In the genomic region with DNA sequence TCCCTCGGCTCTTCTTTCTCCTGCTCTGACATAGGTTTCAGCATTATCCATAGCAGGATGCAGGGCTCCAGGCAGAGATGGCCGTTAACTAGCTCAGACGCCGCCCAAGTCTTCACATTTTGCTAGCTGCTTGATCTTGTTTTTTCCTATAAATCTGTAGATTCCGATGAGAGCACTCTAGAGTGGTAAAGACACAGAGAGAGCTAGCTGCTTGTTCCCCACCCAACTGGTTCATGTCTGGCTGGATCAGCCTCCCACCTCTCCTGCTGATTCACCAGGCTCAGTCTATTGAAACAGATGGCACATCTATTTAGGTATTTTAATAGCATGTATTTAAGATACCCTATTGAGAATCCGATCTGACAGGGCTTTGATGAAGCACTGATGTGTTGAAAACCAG, we compare ENCODE assay signal across 16 mouse cellular contexts. TPM values are rescaled to one million over a fixed set of nuclear protein-coding genes. Genes with fewer than 3 reads are reported as not detected.
DNase-seq lines count a peak whose midpoint lies in the region; ATAC-seq and TF ChIP-seq lines count a peak whose summit lies in the region.
"Had no signal": no experiment of that assay in that cellular context is flagged by ENCODE, and none has a peak within 500 bp of the region (broad histone marks: within the 10 kb centered on the region; RNA-seq: fewer than 3 reads in every experiment).

No protein-coding gene starts in this region.

- H3K9ac ChIP-seq in forebrain, embryonic 14.5 days (ENCODE audit: low read length), result no peak overlapping the region
- H3K9ac ChIP-seq in forebrain, embryonic 12.5 days, result no peak overlapping the region
- no peak overlapping the region for H3K9ac ChIP-seq in midbrain, postnatal 0 days (replicated peaks; ENCODE audit: low read length, poor library complexity, severe bottlenecking)
- H3K9ac ChIP-seq: limb, embryonic 13.5 days; liver, postnatal 0 days; neural tube, embryonic 15.5 days had no signal

- H3K36me3 ChIP-seq in forebrain, embryonic 14.5 days (ENCODE audit: control insufficient read depth, insufficient read depth, low read length), result no peaks in the 10 kb centered on the region
- no peaks in the 10 kb centered on the region for H3K36me3 ChIP-seq in forebrain, embryonic 12.5 days (replicated peaks)
- H3K36me3 ChIP-seq in midbrain, postnatal 0 days (ENCODE audit: insufficient read depth, low read length), result no peaks in the 10 kb centered on the region
- H3K36me3 ChIP-seq: limb, embryonic 13.5 days; neural tube, embryonic 15.5 days had no signal

- ATAC-seq in forebrain, embryonic 14.5 days, result no peak
- no peak for ATAC-seq in forebrain, embryonic 12.5 days (ENCODE audit: low FRiP score)
- ATAC-seq in midbrain, postnatal 0 days (ENCODE audit: low FRiP score), result no peak
- ATAC-seq: intestine, embryonic 16.5 days; liver, postnatal 0 days had no signal

- no peaks in the 10 kb centered on the region for H3K9me3 ChIP-seq in forebrain, embryonic 14.5 days (replicated peaks; ENCODE audit: control insufficient read depth, low read length)
- no peaks in the 10 kb centered on the region for H3K9me3 ChIP-seq in forebrain, embryonic 12.5 days
- H3K9me3 ChIP-seq in midbrain, postnatal 0 days (ENCODE audit: low read length), result no peaks in the 10 kb centered on the region
- H3K9me3 ChIP-seq: limb, embryonic 13.5 days; neural tube, embryonic 15.5 days had no signal

- WGBS in forebrain, embryonic 14.5 days, result 79% methylated on average over 6 of the region's 6 CpGs
- 84% methylated on average over 6 of the region's 6 CpGs for WGBS in forebrain, embryonic 12.5 days
- 47% methylated on average over 6 of the region's 6 CpGs for WGBS in cerebellum, adult 2 months
- 76% methylated on average over 6 of the region's 6 CpGs for WGBS in midbrain, postnatal 0 days

- H3K27me3 ChIP-seq in forebrain, embryonic 14.5 days (replicated peaks; ENCODE audit: control insufficient read depth, insufficient read depth, low read length), result no peaks in the 10 kb centered on the region
- H3K27me3 ChIP-seq in forebrain, embryonic 12.5 days, result no peaks in the 10 kb centered on the region
- H3K27me3 ChIP-seq in cerebellum, adult 2 months (ENCODE audit: control insufficient read depth, insufficient read depth, low read length), result no peaks in the 10 kb centered on the region
- 0 out of 2 replicates have a peak, but pooled peaks cover 2% of the 10 kb centered on the region for H3K27me3 ChIP-seq in midbrain, postnatal 0 days (ENCODE audit: insufficient read depth, low read length)
- H3K27me3 ChIP-seq: limb, embryonic 13.5 days; neural tube, embryonic 15.5 days had no signal

- H3K4me3 ChIP-seq in forebrain, embryonic 14.5 days (ENCODE audit: low read depth, low read length), result no peak overlapping the region
- no peak overlapping the region for H3K4me3 ChIP-seq in forebrain, embryonic 12.5 days (replicated peaks)
- H3K4me3 ChIP-seq in cerebellum, adult 2 months (replicated peaks; ENCODE audit: insufficient read depth, low read depth, low read length), result no peak overlapping the region
- no peak overlapping the region for H3K4me3 ChIP-seq in midbrain, postnatal 0 days (ENCODE audit: low read depth, low read length)
- H3K4me3 ChIP-seq: limb, embryonic 13.5 days; neural tube, embryonic 15.5 days had no signal

- no peak for TF ChIP-seq POLR2A in cerebellum, adult 2 months (IDR thresholded peaks at IDR 0.05; ENCODE audit: borderline replicate concordance, insufficient read depth, low read length)

- no peak overlapping the region for H3K27ac ChIP-seq in forebrain, embryonic 14.5 days (ENCODE audit: low read depth, low read length)
- H3K27ac ChIP-seq in forebrain, embryonic 12.5 days, result no peak overlapping the region
- no peak overlapping the region for H3K27ac ChIP-seq in cerebellum, adult 2 months (ENCODE audit: insufficient read depth, low read length)
- H3K27ac ChIP-seq in midbrain, postnatal 0 days (ENCODE audit: low read depth, low read length), result no peak overlapping the region
- H3K27ac ChIP-seq: limb, embryonic 13.5 days; neural tube, embryonic 15.5 days; stomach, postnatal 0 days had no signal

- intact Hi-C loops in left cerebral cortex, postnatal 36 days (cut with DNase I), result loop anchor here (5.0 kb wide), 1 partner anchor 113 kb away; a partner anchor contains a TSS

- H3K4me2 ChIP-seq in forebrain, embryonic 14.5 days (ENCODE audit: low read length), result no peak overlapping the region
- H3K4me2 ChIP-seq in forebrain, embryonic 12.5 days, result no peak overlapping the region
- H3K4me2 ChIP-seq in midbrain, postnatal 0 days (ENCODE audit: low read depth, low read length, poor library complexity, severe bottlenecking), result no peak overlapping the region
- H3K4me2 ChIP-seq: limb, embryonic 13.5 days; neural tube, embryonic 15.5 days had no signal

- peak; percentile 18 for DNase-seq in forebrain, embryonic 14.5 days (ENCODE audit: low spot score)
- DNase-seq in cerebellum, adult 2 months, result peak; percentile 42 to 60
- DNase-seq in frontal cortex, adult 2 months (ENCODE audit: extremely low spot score in 1 of 2, low spot score in 1 of 2), result peak; percentile 65 to 70
- DNase-seq in left cerebral cortex, postnatal 36 days (ENCODE audit: low spot score in 2 of 2), result peak; percentile 34 to 45
- no peak for DNase-seq in adrenal gland, adult 8-10 months
- DNase-seq in midbrain, postnatal 0 days (ENCODE audit: low spot score), result no peak
- no peak for DNase-seq in lung, postnatal 14 days
- DNase-seq: embryo, embryonic 11 days; heart, postnatal 36 days; kidney, postnatal 25 days; liver, postnatal 0 days had no signal

- TF ChIP-seq CTCF in cerebellum, adult 2 months (IDR thresholded peaks at IDR 0.05; ENCODE audit: borderline replicate concordance, insufficient read depth, low read depth, low read length), result no peak
- TF ChIP-seq CTCF in midbrain, postnatal 0 days (IDR thresholded peaks at IDR 0.05), result no peak

- no peaks in the 10 kb centered on the region for H3K4me1 ChIP-seq in forebrain, embryonic 14.5 days (ENCODE audit: control insufficient read depth, insufficient read depth, low read length)
- no peaks in the 10 kb centered on the region for H3K4me1 ChIP-seq in forebrain, embryonic 12.5 days
- H3K4me1 ChIP-seq in cerebellum, adult 2 months (ENCODE audit: control insufficient read depth, insufficient read depth, low read length), result peaks cover 9% of the 10 kb centered on the region
- no peaks in the 10 kb centered on the region for H3K4me1 ChIP-seq in midbrain, postnatal 0 days (ENCODE audit: insufficient read depth, low read length)
- H3K4me1 ChIP-seq: limb, embryonic 13.5 days; neural tube, embryonic 15.5 days had no signal

RNA-seq across cellular contexts. Expression of a gene that starts 44.6 kb away (rescaled TPM):
- polyA plus RNA-seq in forebrain, embryonic 14.5 days (2014; fragmentation: Nextera tagmentation; extraction: Ambion mirVana), result 42.3 and 43.9 TPM in 2 replicates
- 49.3 and 52.6 TPM in 2 replicates for polyA plus RNA-seq in forebrain, embryonic 12.5 days (2016; fragmentation: Nextera tagmentation; extraction: Ambion mirVana)
- 12.1 and 12.8 TPM in 2 replicates for polyA plus RNA-seq in cerebellum, adult 2 months (2012; rRNA removed)
- polyA plus RNA-seq in frontal cortex, adult 2 months (2012; rRNA removed), result 14.0 and 15.5 TPM in 2 replicates
- 10 to 100 TPM; 14.1 to 16.7 TPM for total RNA-seq in left cerebral cortex, postnatal 36 days (2021)
- 10 to 100 TPM; 15.4 to 17.8 (median 17.0) TPM for total RNA-seq in adrenal gland, adult 8-10 months (2022)
- 23.2 and 24.1 TPM in 2 replicates for total RNA-seq in midbrain, postnatal 0 days (2014; rRNA removed)
- 20.3 and 20.7 TPM in 2 replicates for polyA plus RNA-seq in midbrain, postnatal 0 days (2015; fragmentation: Nextera tagmentation; extraction: Ambion mirVana)

RNA-seq across cellular contexts. Expression of a gene that starts 44.7 kb away (rescaled TPM):
- polyA plus RNA-seq in forebrain, embryonic 14.5 days (2014; fragmentation: Nextera tagmentation; extraction: Ambion mirVana), result 22.6 and 22.8 TPM in 2 replicates
- 34.5 and 35.1 TPM in 2 replicates for polyA plus RNA-seq in forebrain, embryonic 12.5 days (2016; fragmentation: Nextera tagmentation; extraction: Ambion mirVana)
- polyA plus RNA-seq in cerebellum, adult 2 months (2012; rRNA removed), result 7.5 and 8.6 TPM in 2 replicates
- 8.4 TPM in 2 replicates for polyA plus RNA-seq in frontal cortex, adult 2 months (2012; rRNA removed)
- total RNA-seq in left cerebral cortex, postnatal 36 days (2021), result 10 to 100 TPM in 1 of 2 experiments, 1 to 10 TPM in 1; 9.0 to 10.1 TPM
- total RNA-seq in adrenal gland, adult 8-10 months (2022), result 10 to 100 TPM in 2 of 4 experiments, 1 to 10 TPM in 2; 9.3 to 15.2 (median 10.7) TPM
- 5.9 and 9.0 TPM in 2 replicates for total RNA-seq in midbrain, postnatal 0 days (2014; rRNA removed)
- polyA plus RNA-seq in midbrain, postnatal 0 days (2015; fragmentation: Nextera tagmentation; extraction: Ambion mirVana), result 11.6 and 13.8 TPM in 2 replicates

Comparison
In these comparisons a context has a peak if more than half of its experiments do, and no peak if none do; other contexts are left out.
1. DNase-seq: peak in forebrain, embryonic 14.5 days (single experiment), cerebellum, adult 2 months (2 of 2), frontal cortex, adult 2 months (2 of 2) and left cerebral cortex, postnatal 36 days (2 of 2); none in adrenal gland, adult 8-10 months (single experiment), midbrain, postnatal 0 days (single experiment) and lung, postnatal 14 days (single experiment).